Mouse (Mus musculus) ovary, adult 2 months (tissue): ENCODE results near the gene Tmem40. TPM values are rescaled to one million over a fixed set of nuclear protein-coding genes. Genes with fewer than 3 reads are reported as not detected.

ENCODE experiments used
- polyA plus RNA-seq: library from polyadenylated mRNA; depleted of rRNA; stranded (reverse); fragments of >200 nt; gene quantifications from 2 replicates; pipeline ENCODE4 v1.2.3, GENCODE M21; 2012; rRNA removed

The Tmem40 gene
- 2.8 and 4.5 TPM in 2 replicates for polyA plus RNA-seq

DNA sequence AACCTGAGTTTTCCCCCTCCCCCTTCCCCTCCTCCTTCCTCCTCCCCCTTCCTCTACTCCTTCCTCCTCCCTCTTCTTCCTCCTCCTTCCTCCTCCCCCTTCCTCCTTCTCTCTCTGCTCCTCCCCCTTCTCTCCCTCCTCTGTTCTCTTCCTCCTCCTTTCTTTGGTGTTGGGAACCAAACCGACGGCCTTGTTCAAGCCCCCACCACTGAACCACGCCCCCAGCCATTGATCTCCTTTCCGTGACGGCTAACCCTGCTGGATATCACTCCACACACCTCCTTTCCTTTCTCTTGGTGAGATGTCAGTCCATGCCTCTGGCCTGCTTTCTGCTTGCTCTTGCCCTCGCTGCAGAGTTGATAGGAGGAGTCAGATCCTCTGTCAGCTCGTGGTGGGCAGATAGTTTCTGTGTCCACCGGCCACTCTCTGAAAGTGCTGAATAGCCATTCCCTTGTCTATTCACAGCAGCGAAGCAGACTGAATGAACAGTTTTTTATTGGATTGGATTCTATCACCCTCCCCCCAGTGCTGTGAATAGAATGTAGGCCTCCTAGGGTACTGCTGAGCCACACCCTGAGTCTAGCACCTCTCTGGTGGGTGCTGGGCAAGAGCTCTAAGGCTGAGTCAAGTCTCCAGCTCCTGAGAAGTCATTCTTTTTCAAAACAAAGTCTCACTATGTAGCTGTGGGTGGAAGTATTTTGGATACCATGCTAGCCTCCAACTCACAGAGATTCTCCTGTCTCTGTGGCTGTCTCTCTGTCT lies at the start of gene Tmem40:
Gene Tmem40 (minus strand): TSS at position 416 of the 762 bp plus-strand sequence.

GRCm38 (mm10) chr6:115808488-115809231 lies 46.5 kb upstream of the Tmem40 start, which contains the start of gene Rpl32:
Rpl32 (minus strand) TSS chr6:115808747.

GRCm38 (mm10) chr6:115774501-115774921 lies 12.3 kb upstream of the Tmem40 start, which contains the start of gene Cand2:
Cand2 (plus strand) TSS chr6:115774538.

Other genes starting within 250 kb of the Tmem40 start
- 5.3 and 5.6 TPM in 2 replicates for gene Tsen2, start 217.7 kb downstream of the Tmem40 start, polyA plus RNA-seq
- gene Mkrn2os, start 169.8 kb downstream of the Tmem40 start, polyA plus RNA-seq = 1.8 TPM in 2 replicates
- gene Mkrn2, start 160.5 kb downstream of the Tmem40 start, polyA plus RNA-seq = 116 and 161 TPM in 2 replicates
- gene Raf1, start 85.8 kb downstream of the Tmem40 start, polyA plus RNA-seq = 133 and 136 TPM in 2 replicates
- 24.9 and 28.3 TPM in 2 replicates for gene Cand2, start 12.1 kb upstream of the Tmem40 start, polyA plus RNA-seq
- 557 and 914 TPM in 2 replicates for gene Rpl32, start 46.3 kb upstream of the Tmem40 start, polyA plus RNA-seq
- gene Efcab12, start 76.0 kb upstream of the Tmem40 start, polyA plus RNA-seq = 2.0 and 2.9 TPM in 2 replicates
- gene Mbd4, start 91.0 kb upstream of the Tmem40 start, polyA plus RNA-seq = 1.6 and 1.7 TPM in 2 replicates
- gene Ift122, start 91.1 kb upstream of the Tmem40 start, polyA plus RNA-seq = 28.2 and 32.4 TPM in 2 replicates
- gene Rho, start 169.3 kb upstream of the Tmem40 start, polyA plus RNA-seq = 3.5 and 4.7 TPM in 2 replicates
- gene H1foo, start 182.5 kb upstream of the Tmem40 start, polyA plus RNA-seq = 35.0 and 43.2 TPM in 2 replicates
- gene Plxnd1, start 232.6 kb upstream of the Tmem40 start, polyA plus RNA-seq = 203 and 236 TPM in 2 replicates